Mouse (Mus musculus) adrenal gland, postnatal 36 days (tissue): ENCODE data around the gene Use1. TPM values are rescaled to one million over a fixed set of nuclear protein-coding genes. Genes with fewer than 3 reads are reported as not detected.
"Not testable (repeated sequence)": the region's sequence is repeated elsewhere in the genome, so short reads cannot be mapped to it uniquely, and the experiment has no call there.

Source experiments
- DNase-seq, 2 experiments: peaks; one replicate each; pipeline ENCODE4 v3.0.0; 2021; ENCODE audit warnings: mixed read lengths in 1 of 2
- long read RNA-seq, 2 experiments: library from polyadenylated mRNA; stranded (forward); transcript quantifications; one replicate each; pipeline ENCODE4 v2.0.0; 2021; ENCODE audit warnings: borderline sequencing depth in 2 of 2
- total RNA-seq, 2 experiments: library from RNA; stranded (reverse); gene quantifications; 2 replicates each; pipeline ENCODE4 v1.2.3; 2021

The Use1 gene
- 100 to 1,000 TPM; 192 to 200 TPM for total RNA-seq
- long read RNA-seq, experiment 1, partial matches to known transcripts: 8 of 17 reads
- long read RNA-seq, experiment 1, other reads (novel, unspliced or antisense): 6 of 17 reads
- long read RNA-seq, experiment 2, partial matches to known transcripts: 2 of 5 reads
- long read RNA-seq, experiment 2, other reads (novel, unspliced or antisense): 2 of 5 reads

GRCm38 (mm10) chr8:71366771-71367528 lies at the start of gene Use1:
TSS of gene Use1 (plus strand) at chr8:71366848.
- peak; percentile 94 to 96 for DNase-seq

- not testable (repeated sequence) for DNase-seq
Observed at GRCm38 (mm10) chr8:71318610-71319009, 48.0 kb upstream of the Use1 start.

GRCm38 (mm10) chr8:71319760-71320159 lies 46.9 kb upstream of the Use1 start:
- DNase-seq: not testable (repeated sequence)

GRCm38 (mm10) chr8:71322939-71323338 lies 43.7 kb upstream of the Use1 start:
- DNase-seq: no peak

- peak; percentile 25 to 35 for DNase-seq
Observed at GRCm38 (mm10) chr8:71324848-71325247, 41.8 kb upstream of the Use1 start.

GRCm38 (mm10) chr8:71337834-71338233 lies 28.8 kb upstream of the Use1 start:
- DNase-seq: not testable (repeated sequence)

- DNase-seq: peak; percentile 43 to 46
Observed at GRCm38 (mm10) chr8:71340625-71341024, 26.0 kb upstream of the Use1 start.

- DNase-seq: no peak
Observed at GRCm38 (mm10) chr8:71346581-71346980, 20.1 kb upstream of the Use1 start.

- DNase-seq: no peak
Observed at GRCm38 (mm10) chr8:71351117-71351516, 15.5 kb upstream of the Use1 start.

- no peak for DNase-seq
Observed at GRCm38 (mm10) chr8:71351520-71351919, 15.1 kb upstream of the Use1 start.

- DNase-seq: no peak
Observed at GRCm38 (mm10) chr8:71358026-71358425, 8.6 kb upstream of the Use1 start.

- DNase-seq: peak; percentile 37 to 41
Observed at GRCm38 (mm10) chr8:71367529-71368176, 1.0 kb downstream of the Use1 start.

GRCm38 (mm10) chr8:71368366-71368765 lies 1.7 kb downstream of the Use1 start:
- DNase-seq: no peak

- no peak for DNase-seq
Observed at GRCm38 (mm10) chr8:71369040-71369718, 2.5 kb downstream of the Use1 start.

GRCm38 (mm10) chr8:71370711-71371235 lies 4.1 kb downstream of the Use1 start:
- DNase-seq: no peak

GRCm38 (mm10) chr8:71371236-71371848 lies 4.7 kb downstream of the Use1 start, which contains the start of gene Ocel1:
TSS of gene Ocel1 (plus strand) at chr8:71371298.
- DNase-seq: peak; percentile 98 to 99

GRCm38 (mm10) chr8:71372427-71372826 lies 5.8 kb downstream of the Use1 start:
- no peak for DNase-seq

- no peak for DNase-seq
Observed at GRCm38 (mm10) chr8:71373000-71373399, 6.4 kb downstream of the Use1 start.

- peak in 1 of 2 experiments; percentile 66 for DNase-seq
Observed at GRCm38 (mm10) chr8:71374616-71375206, 8.1 kb downstream of the Use1 start.

GRCm38 (mm10) chr8:71375581-71376422 lies 9.2 kb downstream of the Use1 start:
- peak; percentile 82 to 87 for DNase-seq
